Mouse (Mus musculus) ovary, postnatal 10 days (tissue): ENCODE results near the gene Miga2.

Experiments used
- DNase-seq: peaks from one replicate; pipeline ENCODE4 v3.0.0; 2022; ENCODE audit warnings: low spot score

The Miga2 gene

GRCm38 (mm10) chr2:30419112-30419511 is 55.1 kb downstream of the Miga2 start:
- DNase-seq: no peak

GRCm38 (mm10) chr2:30421432-30421831 is 57.4 kb downstream of the Miga2 start:
- DNase-seq: no peak

GRCm38 (mm10) chr2:30429156-30429555 is 65.1 kb downstream of the Miga2 start:
- DNase-seq: no peak
